Mouse (Mus musculus): ENCODE data around the gene Srpk1.

- TF ChIP-seq CTCF (IDR thresholded peaks at IDR 0.05) (no peak), EP300 (IDR thresholded peaks at IDR 0.05) (no peak)
Measured at GRCm38 (mm10) chr17:28618775-28619174, 3.7 kb downstream of the Srpk1 start.
